Mouse (Mus musculus) lung, embryonic 16.5 days (tissue): ENCODE measurements around the gene Ube2k. TPM values are rescaled to one million over a fixed set of nuclear protein-coding genes. Genes with fewer than 3 reads are reported as not detected.

Experiments
- ATAC-seq: fragments of 200-750 bp; cut with Nextera tagmentation; 2 replicates; pipeline ENCODE4 v1.8.0; 2017; ENCODE audit warnings: low read depth, mild to moderate bottlenecking, moderate library complexity
- H3K27ac ChIP-seq: fragments of 300-500 bp; sonication (generic); 2 replicates; pipeline ENCODE4 v1.5.1; 2014; ENCODE audit warnings: mild to moderate bottlenecking, control low read depth, low read length
- H3K27me3 ChIP-seq: fragments of 300-500 bp; sonication (generic); 2 replicates; pipeline ENCODE4 v1.6.1; 2014; ENCODE audit warnings: low read depth, low read length, mixed read lengths; ENCODE audit not compliant: control insufficient read depth, insufficient read depth
- H3K36me3 ChIP-seq: fragments of 300-500 bp; sonication (generic); 2 replicates; pipeline ENCODE4 v1.6.1; 2014; ENCODE audit warnings: low read length; ENCODE audit not compliant: control insufficient read depth, insufficient read depth
- H3K4me1 ChIP-seq: fragments of 300-500 bp; sonication (generic); replicated peaks from 2 replicates; pipeline ENCODE4 v1.6.1; 2014; ENCODE audit warnings: low read length, mixed read lengths; ENCODE audit not compliant: control insufficient read depth, insufficient read depth
- H3K4me2 ChIP-seq: fragments of 300-500 bp; sonication (generic); 2 replicates; pipeline ENCODE4 v1.6.1; 2014; ENCODE audit warnings: low read depth, low read length, control low read depth
- H3K4me3 ChIP-seq: fragments of 300-500 bp; sonication (generic); 2 replicates; pipeline ENCODE4 v1.5.1; 2014; ENCODE audit warnings: mild to moderate bottlenecking, low read length, control low read depth
- H3K9ac ChIP-seq: fragments of 300-500 bp; sonication (generic); 2 replicates; pipeline ENCODE4 v1.6.1; 2014; ENCODE audit warnings: low read length, control low read depth
- H3K9me3 ChIP-seq: fragments of 300-500 bp; sonication (generic); 2 replicates; pipeline ENCODE4 v1.6.1; 2016; ENCODE audit warnings: low read length; ENCODE audit not compliant: control insufficient read depth
- WGBS: fragments of 180-500 bp; shearing (Covaris S2); extraction: QIAGEN DNeasy Blood & Tissue Kit; methylation state at CpG from one replicate; pipeline ENCODE4 v1.1.7; 2014; 5-methylcytosine and 5-hydroxymethylcytosine counted together
- polyA plus RNA-seq: library from polyadenylated mRNA; unstranded; fragments of >200 nt; fragmentation: Nextera tagmentation; extraction: Ambion mirVana; gene quantifications from 2 replicates; pipeline ENCODE4 v1.2.1, GENCODE M21; 2015

Ube2k gene
- polyA plus RNA-seq, 1 experiment from 2014 or later = 146 TPM

- H3K27ac ChIP-seq = no peak overlapping the region
- H3K4me2 ChIP-seq = no peak overlapping the region
- peaks cover 8% of the 10 kb centered on the region for H3K36me3 ChIP-seq
- no peak for ATAC-seq
- no peaks in the 10 kb centered on the region for H3K4me1 ChIP-seq
- no peaks in the 10 kb centered on the region for H3K9me3 ChIP-seq
- 82% methylated on average over 1 of the region's 1 CpGs for WGBS
- H3K4me3 ChIP-seq = no peak overlapping the region
- H3K27me3 ChIP-seq = no peaks in the 10 kb centered on the region
- H3K9ac ChIP-seq = no peak overlapping the region
Observed at GRCm38 (mm10) chr5:65549677-65550076, 12.6 kb downstream of the Ube2k start.

GRCm38 (mm10) chr5:65557109-65557508 is 20.1 kb downstream of the Ube2k start:
- no peaks in the 10 kb centered on the region for H3K27me3 ChIP-seq
- no peak overlapping the region for H3K27ac ChIP-seq
- no peak overlapping the region for H3K4me2 ChIP-seq
- no peak overlapping the region for H3K4me3 ChIP-seq
- H3K36me3 ChIP-seq = peaks cover 12% of the 10 kb centered on the region
- H3K4me1 ChIP-seq = no peaks in the 10 kb centered on the region
- H3K9ac ChIP-seq = no peak overlapping the region
- no peaks in the 10 kb centered on the region for H3K9me3 ChIP-seq
- no peak for ATAC-seq

GRCm38 (mm10) chr5:65561125-65561893 is 24.3 kb downstream of the Ube2k start:
- ATAC-seq = no peak
- no peaks in the 10 kb centered on the region for H3K9me3 ChIP-seq
- no peak overlapping the region for H3K4me3 ChIP-seq
- no peak overlapping the region for H3K27ac ChIP-seq
- WGBS = 54% methylated on average over 18 of the region's 20 CpGs
- H3K36me3 ChIP-seq = peaks cover 4% of the 10 kb centered on the region; the same call in 1 of the 2 replicates
- H3K9ac ChIP-seq = no peak overlapping the region
- H3K4me2 ChIP-seq = no peak overlapping the region
- H3K4me1 ChIP-seq = no peaks in the 10 kb centered on the region
- H3K27me3 ChIP-seq = no peaks in the 10 kb centered on the region

GRCm38 (mm10) chr5:65565486-65565885 is 28.5 kb downstream of the Ube2k start:
- no peak for ATAC-seq
- no peak overlapping the region for H3K9ac ChIP-seq
- no peaks in the 10 kb centered on the region for H3K27me3 ChIP-seq
- no peak overlapping the region for H3K27ac ChIP-seq
- WGBS = 78% methylated on average over 2 of the region's 2 CpGs
- no peaks in the 10 kb centered on the region for H3K4me1 ChIP-seq
- no peak overlapping the region for H3K4me2 ChIP-seq
- peaks cover 6% of the 10 kb centered on the region; the same call in 1 of the 2 replicates for H3K36me3 ChIP-seq
- no peak overlapping the region for H3K4me3 ChIP-seq
- H3K9me3 ChIP-seq = no peaks in the 10 kb centered on the region

GRCm38 (mm10) chr5:65574876-65575275 is 37.8 kb downstream of the Ube2k start:
- Histone ChIP-seq H3K27ac (no peak overlapping the region), H3K27me3 (no peaks in the 10 kb centered on the region), H3K4me2 (no peak overlapping the region), H3K4me3 (no peak overlapping the region), H3K36me3 (peaks cover 13% of the 10 kb centered on the region), H3K9ac (no peak overlapping the region), H3K9me3 (no peaks in the 10 kb centered on the region), H3K4me1 (no peaks in the 10 kb centered on the region)
- ATAC-seq = no peak
- 70% methylated on average over 2 of the region's 2 CpGs for WGBS

GRCm38 (mm10) chr5:65575896-65576295 is 38.9 kb downstream of the Ube2k start:
- H3K9me3 ChIP-seq = no peaks in the 10 kb centered on the region
- 72% methylated on average over 2 of the region's 2 CpGs for WGBS
- H3K4me2 ChIP-seq = no peak overlapping the region
- H3K27me3 ChIP-seq = no peaks in the 10 kb centered on the region
- no peak overlapping the region for H3K9ac ChIP-seq
- H3K27ac ChIP-seq = no peak overlapping the region
- no peak for ATAC-seq
- no peak overlapping the region for H3K4me3 ChIP-seq
- peaks cover 13% of the 10 kb centered on the region for H3K36me3 ChIP-seq
- no peaks in the 10 kb centered on the region for H3K4me1 ChIP-seq

GRCm38 (mm10) chr5:65578545-65578944 is 41.5 kb downstream of the Ube2k start:
- no peak overlapping the region for H3K9ac ChIP-seq
- no peaks in the 10 kb centered on the region for H3K4me1 ChIP-seq
- peaks cover 6% of the 10 kb centered on the region for H3K36me3 ChIP-seq
- no peak overlapping the region for H3K4me2 ChIP-seq
- no peak for ATAC-seq
- no peaks in the 10 kb centered on the region for H3K27me3 ChIP-seq
- H3K27ac ChIP-seq = no peak overlapping the region
- no peak overlapping the region for H3K4me3 ChIP-seq
- 76% methylated on average over 3 of the region's 3 CpGs for WGBS
- H3K9me3 ChIP-seq = no peaks in the 10 kb centered on the region

- Histone ChIP-seq H3K9ac (no peak overlapping the region), H3K4me2 (no peak overlapping the region), H3K36me3 (peaks cover 8% of the 10 kb centered on the region), H3K27me3 (no peaks in the 10 kb centered on the region), H3K9me3 (no peaks in the 10 kb centered on the region), H3K4me3 (no peak overlapping the region), H3K4me1 (no peaks in the 10 kb centered on the region), H3K27ac (no peak overlapping the region)
- 82% methylated on average over 5 of the region's 5 CpGs for WGBS
- no peak for ATAC-seq
Observed at GRCm38 (mm10) chr5:65586291-65586690, 49.3 kb downstream of the Ube2k start.

- Histone ChIP-seq H3K9me3 (no peaks in the 10 kb centered on the region), H3K9ac (no peak overlapping the region), H3K36me3 (peaks cover 15% of the 10 kb centered on the region), H3K4me3 (no peak overlapping the region), H3K4me2 (no peak overlapping the region), H3K27me3 (no peaks in the 10 kb centered on the region), H3K27ac (no peak overlapping the region), H3K4me1 (no peaks in the 10 kb centered on the region)
- WGBS = 61% methylated on average over 1 of the region's 1 CpGs
- no peak for ATAC-seq
Observed at GRCm38 (mm10) chr5:65590199-65590598, 53.2 kb downstream of the Ube2k start.
